Mouse (Mus musculus): ENCODE results near the gene Vmn2r91.
"Not testable (repeated sequence)": the region's sequence is repeated elsewhere in the genome, so short reads cannot be mapped to it uniquely, and the experiment has no call there.

Vmn2r91 gene

DNA sequence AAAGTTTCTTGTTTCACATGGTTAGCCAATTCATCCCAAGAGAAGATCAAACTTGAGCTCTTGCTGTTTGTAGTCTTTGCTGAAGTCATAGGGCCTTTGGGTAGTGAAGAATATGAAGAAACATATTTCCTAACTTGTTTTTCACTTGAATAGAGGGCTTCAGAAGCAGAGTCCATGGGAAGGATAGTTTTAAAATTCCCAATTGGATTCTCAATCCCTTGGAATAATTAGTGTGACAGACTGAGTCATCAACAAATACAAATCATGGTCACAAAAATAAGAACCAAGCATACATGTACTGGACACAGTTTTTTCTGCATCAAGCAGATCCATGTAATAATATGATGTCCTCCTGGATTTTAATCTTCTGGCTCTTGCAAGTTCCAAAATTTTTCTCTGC, at the start of gene Vmn2r91:
TSS of gene Vmn2r91 (plus strand) at position 301 of the 400 bp plus-strand sequence.
- DNase-seq (ENCODE audit: low read depth) = not testable (repeated sequence)

DNA sequence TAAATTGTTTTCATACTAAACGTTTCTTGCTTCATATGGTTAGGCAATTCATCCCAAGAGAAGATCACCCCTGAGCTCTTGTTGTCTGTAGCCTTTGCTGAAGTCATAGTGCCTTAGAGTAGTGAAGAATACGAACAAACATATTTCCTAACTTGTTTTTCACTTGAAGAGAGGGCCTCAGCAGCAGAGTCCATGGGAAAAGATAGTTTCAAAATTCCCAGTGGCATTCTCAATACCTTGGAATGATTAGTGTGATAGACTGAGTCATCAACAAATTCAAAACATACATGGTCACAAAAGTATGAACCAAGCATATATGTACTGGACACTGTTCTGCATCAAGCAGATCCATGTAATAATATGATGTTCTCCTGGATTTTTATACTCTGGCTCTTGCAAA, 35.7 kb upstream of the Vmn2r91 start, which contains the start of gene Vmn2r124:
TSS of gene Vmn2r124 (plus strand) at position 301 of the 400 bp plus-strand sequence.
- DNase-seq (ENCODE audit: low read depth) = no peak

DNA sequence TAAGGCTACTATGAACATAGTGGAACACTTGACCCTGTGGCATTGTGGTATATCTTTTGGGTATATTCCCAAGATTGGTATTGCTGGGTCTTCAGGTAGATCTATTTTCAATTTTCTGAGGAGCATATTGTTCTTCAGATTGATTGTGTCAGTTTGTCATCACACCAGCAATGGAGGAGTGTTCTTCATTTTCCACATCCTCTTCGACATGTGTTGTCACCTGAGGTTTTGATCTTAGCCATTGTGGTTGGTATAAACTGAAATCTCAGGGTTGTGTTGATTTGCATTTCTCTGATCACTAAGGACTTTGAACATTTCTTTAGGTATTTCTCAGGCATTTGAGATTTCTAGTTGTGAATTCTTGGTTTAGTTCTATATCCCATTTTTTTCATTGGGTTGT, 10.8 kb downstream of the Vmn2r91 start:
- DNase-seq (ENCODE audit: low read depth) = not testable (repeated sequence)

DNA sequence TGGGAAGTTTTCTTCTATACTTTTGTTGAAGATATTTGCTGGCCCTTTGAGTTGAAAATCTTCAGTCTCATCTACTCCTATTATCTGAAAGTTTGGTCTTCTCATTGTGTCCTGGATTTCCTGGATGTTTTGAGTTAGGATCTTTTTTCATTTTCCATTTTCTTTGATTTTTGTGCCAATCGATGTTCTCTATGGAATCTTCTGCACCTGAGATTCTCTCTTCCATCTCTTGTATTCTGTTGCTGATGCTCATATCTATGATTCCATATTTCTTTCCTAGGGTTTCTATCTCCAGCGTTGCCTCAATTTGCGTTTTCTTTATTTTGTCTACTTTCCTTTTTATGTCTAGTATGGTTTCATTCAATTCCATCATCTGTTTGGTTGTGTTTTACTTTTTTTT, 17.4 kb downstream of the Vmn2r91 start:
- not testable (repeated sequence) for DNase-seq (ENCODE audit: low read depth)

DNA sequence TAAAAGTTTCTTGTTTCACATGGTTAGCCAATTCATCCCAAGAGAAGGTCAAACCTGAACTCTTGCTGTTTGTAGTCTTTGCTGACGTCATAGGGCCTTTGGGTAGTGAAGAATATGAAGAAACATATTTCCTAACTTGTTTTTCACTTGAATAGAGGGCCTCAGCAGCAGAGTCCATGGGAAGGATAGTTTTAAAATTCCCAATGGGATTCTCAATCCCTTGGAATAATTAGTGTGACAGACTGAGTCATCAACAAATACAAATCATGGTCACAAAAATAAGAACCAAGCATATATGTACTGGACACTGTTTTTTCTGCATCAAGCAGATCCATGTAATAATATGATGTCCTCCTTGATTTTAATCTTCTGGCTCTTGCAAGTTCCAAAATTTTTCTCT, 66.8 kb downstream of the Vmn2r91 start, which contains the start of gene Vmn2r92:
TSS of gene Vmn2r92 (plus strand) at position 301 of the 400 bp plus-strand sequence.
- DNase-seq (ENCODE audit: low read depth) = not testable (repeated sequence)

DNA sequence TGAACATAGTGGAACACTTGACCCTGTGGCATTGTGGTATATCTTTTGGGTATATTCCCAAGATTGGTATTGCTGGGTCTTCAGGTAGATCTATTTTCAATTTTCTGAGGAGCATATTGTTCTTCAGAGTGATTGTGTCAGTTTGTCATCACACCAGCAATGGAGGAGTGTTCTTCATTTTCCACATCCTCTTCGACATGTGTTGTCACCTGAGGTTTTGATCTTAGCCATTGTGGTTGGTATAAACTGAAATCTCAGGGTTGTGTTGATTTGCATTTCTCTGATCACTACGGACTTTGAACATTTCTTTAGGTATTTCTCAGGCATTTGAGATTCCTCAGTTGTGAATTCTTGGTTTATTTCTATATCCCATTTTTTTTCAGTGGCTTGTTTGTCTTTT, 76.4 kb downstream of the Vmn2r91 start:
- not testable (repeated sequence) for DNase-seq (ENCODE audit: low read depth)

Measured in c-Kit-positive CD71-positive TER-119-negative erythroid progenitor cells, embryonic 14.5 days (primary cell).